Mouse (Mus musculus) thymus, adult 2 months (tissue): Measurements from ENCODE around the gene 3110082I17Rik.

ENCODE experiments used
- CTCF ChIP-seq: fragments of 200-500 bp; IDR thresholded peaks from 2 replicates; pipeline ENCODE4 v1.5.1; 2012; ENCODE audit warnings: mild to moderate bottlenecking, control low read depth, low read length, moderate library complexity, borderline replicate concordance; ENCODE audit not compliant: control insufficient read depth, poor library complexity, insufficient read depth; ENCODE audit errors: extremely low read depth
- POLR2A ChIP-seq: fragments of 200-500 bp; IDR thresholded peaks from 2 replicates; pipeline ENCODE4 v1.6.1; 2012; ENCODE audit warnings: mild to moderate bottlenecking, low read length, control low read depth, moderate library complexity; ENCODE audit not compliant: control insufficient read depth, poor library complexity, insufficient read depth; ENCODE audit errors: extremely low read depth

GRCm38 (mm10) chr5:139388694-139389675, 71.3 kb downstream of the 3110082I17Rik start:
- no peak for TF ChIP-seq CTCF
- TF ChIP-seq POLR2A, result no peak
